In genomic region chr1:42851810-42852209, GRCm38 (mm10) we compare ENCODE assay signal across 8 mouse cellular contexts. TPM values are rescaled to one million over a fixed set of nuclear protein-coding genes. Genes with fewer than 3 reads are reported as not detected.
DNase-seq lines count a peak whose midpoint lies in the region; ATAC-seq and TF ChIP-seq lines count a peak whose summit lies in the region.

No protein-coding gene starts in this region.

- WGBS in cerebellum, adult 2 months, result 2% methylated on average over 16 of the region's 16 CpGs
- 9% methylated on average over 16 of the region's 16 CpGs for WGBS in thymus, adult 2 months
- 2% methylated on average over 16 of the region's 16 CpGs for WGBS in hindbrain, embryonic 15.5 days

- ATAC-seq in hindbrain, embryonic 15.5 days (ENCODE audit: low FRiP score, low read depth), result no peak; the same call in 1 of the 2 replicates

- H3K36me3 ChIP-seq in thymus, adult 2 months (ENCODE audit: control insufficient read depth, insufficient read depth, low read length), result no peaks in the 10 kb centered on the region
- no peaks in the 10 kb centered on the region for H3K36me3 ChIP-seq in hindbrain, embryonic 15.5 days
- no peaks in the 10 kb centered on the region for H3K36me3 ChIP-seq in myocyte (ENCODE audit: control insufficient read depth, insufficient read depth)

- no peak for TF ChIP-seq CTCF in cerebellum, adult 2 months (IDR thresholded peaks at IDR 0.05; ENCODE audit: borderline replicate concordance, insufficient read depth, low read depth, low read length)
- no peak for TF ChIP-seq CTCF in thymus, adult 2 months (IDR thresholded peaks at IDR 0.05; ENCODE audit: borderline replicate concordance, control insufficient read depth, extremely low read depth, insufficient read depth, low read length, poor library complexity)

- no peak for TF ChIP-seq POLR2A in cerebellum, adult 2 months (IDR thresholded peaks at IDR 0.05; ENCODE audit: borderline replicate concordance, insufficient read depth, low read length)
- TF ChIP-seq POLR2A in thymus, adult 2 months (IDR thresholded peaks at IDR 0.05; ENCODE audit: control insufficient read depth, extremely low read depth, insufficient read depth, low read length, poor library complexity), result no peak
- no peak for TF ChIP-seq POLR2A in myocyte (IDR thresholded peaks at IDR 0.05; ENCODE audit: insufficient read length, low read depth)

- H3K4me3 ChIP-seq in cerebellum, adult 2 months (replicated peaks; ENCODE audit: insufficient read depth, low read depth, low read length), result peak overlapping the region; percentile 77
- H3K4me3 ChIP-seq in thymus, adult 2 months (ENCODE audit: control insufficient read depth, insufficient read depth, low read length), result peak overlapping the region; percentile 75
- H3K4me3 ChIP-seq in hindbrain, embryonic 15.5 days, result peak overlapping the region; percentile 94
- peak overlapping the region; percentile 93 for H3K4me3 ChIP-seq in myocyte

- no peaks in the 10 kb centered on the region for H3K27me3 ChIP-seq in cerebellum, adult 2 months (ENCODE audit: control insufficient read depth, insufficient read depth, low read length)
- no peaks in the 10 kb centered on the region for H3K27me3 ChIP-seq in thymus, adult 2 months (ENCODE audit: control insufficient read depth, insufficient read depth, low read length)
- no peaks in the 10 kb centered on the region for H3K27me3 ChIP-seq in hindbrain, embryonic 15.5 days
- H3K27me3 ChIP-seq in myocyte (ENCODE audit: control insufficient read depth, insufficient read depth, insufficient read length), result no peaks in the 10 kb centered on the region

- no peaks in the 10 kb centered on the region for H3K9me3 ChIP-seq in hindbrain, embryonic 15.5 days

- H3K9ac ChIP-seq in hindbrain, embryonic 15.5 days, result peak overlapping the region; percentile 81

- peaks cover 3% of the 10 kb centered on the region; the same call in 1 of the 2 replicates for H3K4me1 ChIP-seq in cerebellum, adult 2 months (ENCODE audit: control insufficient read depth, insufficient read depth, low read length)
- H3K4me1 ChIP-seq in thymus, adult 2 months (replicated peaks; ENCODE audit: control insufficient read depth, insufficient read depth, low read length), result peaks cover 8% of the 10 kb centered on the region
- H3K4me1 ChIP-seq in hindbrain, embryonic 15.5 days (replicated peaks), result peaks cover 14% of the 10 kb centered on the region

- peak overlapping the region; percentile 57 for H3K4me2 ChIP-seq in hindbrain, embryonic 15.5 days
- H3K4me2 ChIP-seq in myocyte (ENCODE audit: low read depth), result peak overlapping the region; percentile 83

- DNase-seq in cerebellum, adult 2 months, result peak; percentile 12 to 13
- no peak for DNase-seq in cerebellum, postnatal 36 days
- no peak for DNase-seq in thymus, adult 2 months
- no peak for DNase-seq in thymus, adult 18-20 months
- DNase-seq in thymus, postnatal 10 days (ENCODE audit: low spot score in 2 of 2), result no peak
- no peak for DNase-seq in frontal cortex, postnatal 14 days (ENCODE audit: low spot score in 2 of 2)

- H3K79me2 ChIP-seq in myocyte (ENCODE audit: control insufficient read depth, insufficient read depth), result peaks cover 41% of the 10 kb centered on the region

- no peak overlapping the region for H3K27ac ChIP-seq in cerebellum, adult 2 months (ENCODE audit: insufficient read depth, low read length)
- no peak overlapping the region for H3K27ac ChIP-seq in thymus, adult 2 months (ENCODE audit: control insufficient read depth, insufficient read depth, low read length)
- H3K27ac ChIP-seq in hindbrain, embryonic 15.5 days (replicated peaks), result no peak overlapping the region; the same call in 1 of the 2 replicates

- H3ac ChIP-seq in myocyte (ENCODE audit: control insufficient read depth, insufficient read length), result peak overlapping the region; percentile 77

TF ChIP-seq in myocyte, 11 proteins besides CTCF, POLR2A, EP300 and RAD21:
- TF ChIP-seq SRF (IDR thresholded peaks at IDR 0.05; ENCODE audit: control insufficient read depth, insufficient read length, low read depth) (no peak), USF1 (IDR thresholded peaks at IDR 0.05; ENCODE audit: low read depth) (no peak), MYOD1 (IDR thresholded peaks at IDR 0.05; ENCODE audit: control insufficient read depth in 1 of 3, insufficient read length in 2 of 3, low read depth in 2 of 3) (no peak), E2F4 (IDR thresholded peaks at IDR 0.05; ENCODE audit: insufficient read depth) (no peak), CEBPB (IDR thresholded peaks at IDR 0.05; ENCODE audit: insufficient read depth, poor library complexity, severe bottlenecking) (no peak), POLR2AphosphoS2 (IDR thresholded peaks at IDR 0.05; ENCODE audit: insufficient read length, low read depth) (no peak), REST (IDR thresholded peaks at IDR 0.05; ENCODE audit: insufficient read depth, insufficient read length) (no peak), TCF3 (IDR thresholded peaks at IDR 0.05; ENCODE audit: insufficient read length, low read depth) (no peak), MYOG (IDR thresholded peaks at IDR 0.05; ENCODE audit: control insufficient read depth in 1 of 3, insufficient read depth in 1 of 3, insufficient read length in 2 of 3, low read depth in 2 of 3) (no peak), TCF12 (IDR thresholded peaks at IDR 0.05; ENCODE audit: insufficient read depth, poor library complexity, severe bottlenecking) (no peak), MAX (IDR thresholded peaks at IDR 0.05; ENCODE audit: low read depth) (no peak)

RNA-seq across cellular contexts. Expression of gene Mrps9, which starts 0.8 kb away (rescaled TPM):
- 57.7 and 58.8 TPM in 2 replicates for polyA plus RNA-seq in cerebellum, adult 2 months (2012; rRNA removed)
- 27.7 and 37.1 TPM in 2 replicates for polyA plus RNA-seq in thymus, adult 2 months (2012; rRNA removed)
- 28.8 and 35.3 TPM in 2 replicates for polyA plus RNA-seq in hindbrain, embryonic 15.5 days (2015; fragmentation: Nextera tagmentation; extraction: Ambion mirVana)
- polyA plus RNA-seq in myocyte (2012; fragmentation: generic; extraction: Trizol), result 40.8 TPM

Comparison
In these comparisons a context has a peak if more than half of its experiments do, and no peak if none do; other contexts are left out.
1. DNase-seq: peak in cerebellum, adult 2 months (2 of 2); none in cerebellum, postnatal 36 days (0 of 2), thymus, adult 2 months (single experiment), thymus, adult 18-20 months (0 of 2), thymus, postnatal 10 days (0 of 2) and frontal cortex, postnatal 14 days (0 of 2).
2. Peak in every context shown above with its lines, with median percentiles within 50 percentile points of each other: H3K4me3 ChIP-seq.